Mouse (Mus musculus): ENCODE data around the gene Hnrnpm.
A peak's percentile ranks its signal among the peaks of the same experiment; 100 is the strongest.
"Not testable (repeated sequence)": the region's sequence is repeated elsewhere in the genome, so short reads cannot be mapped to it uniquely, and the experiment has no call there.

Hnrnpm gene

DNA sequence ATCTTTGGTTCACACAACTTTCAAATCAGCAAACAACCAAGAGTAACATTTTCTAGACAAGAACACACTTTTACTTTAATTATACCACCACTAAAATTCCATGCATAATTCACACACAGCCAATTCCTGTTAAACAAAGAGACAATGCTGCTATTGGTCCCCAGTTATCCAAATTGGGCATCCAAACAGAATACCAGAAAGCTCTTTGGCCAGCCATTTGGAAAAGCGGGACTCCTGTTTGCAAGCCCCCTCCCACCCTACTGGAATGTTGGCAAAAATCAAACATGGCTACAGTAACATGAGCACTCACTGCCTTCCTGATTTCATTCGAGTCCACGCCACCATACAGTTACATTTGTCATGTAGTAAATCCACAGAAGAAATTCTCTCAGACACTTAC, 17.0 kb downstream of the Hnrnpm start:
- no peak for DNase-seq

DNA sequence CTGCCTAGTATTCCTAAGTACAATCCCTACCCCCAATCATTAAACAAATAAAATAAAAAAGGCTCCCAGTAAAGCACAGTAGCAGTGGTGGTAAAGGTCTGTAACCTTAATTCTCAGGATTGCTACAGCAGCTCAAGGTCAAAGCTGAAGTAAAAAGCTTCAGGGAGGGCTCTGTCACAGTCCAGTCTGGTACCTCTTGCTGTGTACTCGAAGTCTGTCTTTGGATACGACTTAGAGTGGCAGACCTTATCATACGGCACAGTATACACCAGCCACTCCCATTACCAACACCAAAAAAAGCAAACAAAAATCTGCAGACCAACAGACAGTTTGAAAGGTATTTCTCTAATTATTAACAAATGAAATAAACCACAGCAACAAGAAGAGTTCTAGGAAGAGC, 19.8 kb downstream of the Hnrnpm start:
- no peak for DNase-seq

DNA sequence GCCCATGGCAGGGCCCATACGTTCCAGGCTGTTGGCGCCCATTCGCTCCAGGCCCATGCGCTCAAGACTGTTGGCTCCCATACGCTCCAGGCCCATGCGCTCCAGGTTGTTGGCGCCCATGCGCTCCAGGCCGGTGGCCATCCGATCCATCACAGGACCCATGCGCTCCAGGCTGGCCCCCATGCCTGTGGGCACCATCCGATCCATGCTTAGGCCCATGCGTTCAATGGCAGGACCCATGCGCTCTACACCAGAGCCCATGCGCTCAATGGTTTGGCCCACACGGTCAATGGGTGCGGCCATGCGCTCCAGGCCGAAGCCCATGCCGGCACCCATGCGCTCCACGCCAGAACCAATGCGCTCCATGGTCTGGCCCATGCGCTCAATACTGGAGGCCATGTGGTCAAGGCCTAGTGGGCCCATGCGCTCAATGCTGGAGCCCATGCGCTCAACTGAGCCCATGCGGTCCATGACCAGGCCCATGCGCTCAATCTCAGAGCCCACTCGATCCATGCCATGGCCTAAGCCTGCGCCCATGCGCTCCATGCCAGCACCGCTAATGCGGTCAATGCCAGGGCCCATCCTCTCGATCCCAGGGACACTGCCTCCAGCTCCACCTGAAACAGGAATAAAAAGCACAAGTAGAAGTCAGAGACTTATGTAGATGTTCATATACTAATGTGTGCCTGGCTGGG, 36.7 kb downstream of the Hnrnpm start:
- no peak for DNase-seq

DNA sequence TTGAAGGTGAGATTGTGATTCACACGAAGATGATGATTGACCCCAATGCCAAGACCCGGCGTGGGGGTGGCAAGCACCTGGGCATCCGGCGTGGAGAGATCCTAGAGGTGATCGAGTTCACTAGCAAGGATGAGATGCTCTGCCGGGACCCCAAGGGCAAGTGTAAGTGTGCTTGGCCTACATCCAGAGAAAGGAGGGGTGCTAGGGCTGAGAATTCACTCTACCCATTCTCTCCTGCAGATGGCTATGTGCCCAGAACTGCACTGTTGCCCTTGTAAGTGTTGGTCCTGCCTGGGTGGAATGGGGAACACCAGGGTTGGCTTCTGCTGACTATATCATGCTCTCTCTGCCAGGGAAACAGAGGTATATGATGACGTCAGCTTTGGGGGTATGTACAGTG, 41.6 kb downstream of the Hnrnpm start:
- DNase-seq: no peak

DNA sequence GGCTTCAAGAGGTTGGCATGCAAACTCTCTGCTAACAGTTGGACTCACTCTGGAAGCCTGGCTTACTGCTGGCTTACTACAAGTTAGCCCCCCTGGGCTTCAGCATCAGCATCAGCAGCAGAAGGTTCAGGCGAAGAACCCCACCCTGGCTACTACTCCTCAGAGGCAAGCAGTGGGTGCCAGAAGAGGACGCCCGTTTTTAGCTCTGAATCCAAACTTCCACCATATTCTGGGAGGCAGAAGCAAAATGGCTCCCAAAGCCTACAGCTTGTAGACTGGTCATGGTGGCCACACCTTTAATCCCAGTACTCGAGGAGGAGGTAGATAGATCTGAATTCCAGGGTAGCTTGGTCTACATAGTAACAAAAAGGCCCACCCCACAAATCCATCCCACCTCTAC, 42.6 kb downstream of the Hnrnpm start:
- no peak for DNase-seq

DNA sequence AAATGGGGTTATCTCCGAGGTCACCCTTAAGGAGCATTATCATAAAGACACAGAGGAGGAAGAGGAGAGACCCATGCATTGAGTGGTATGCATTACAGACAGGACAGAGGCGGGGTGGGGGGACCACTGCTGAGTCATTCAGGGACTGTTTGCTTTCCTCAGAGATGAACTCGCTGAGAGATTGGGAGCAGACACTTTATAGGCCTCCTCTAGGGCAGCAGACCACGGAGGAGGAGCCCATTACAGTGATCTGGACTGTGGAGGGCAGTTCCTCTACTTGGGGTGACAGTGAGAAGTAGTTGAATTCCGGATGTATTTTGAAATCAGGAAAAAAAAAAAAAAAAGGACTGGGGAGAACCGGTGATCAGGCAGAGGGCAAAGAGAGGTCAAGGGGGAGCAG, 46.9 kb downstream of the Hnrnpm start:
- no peak for DNase-seq

DNA sequence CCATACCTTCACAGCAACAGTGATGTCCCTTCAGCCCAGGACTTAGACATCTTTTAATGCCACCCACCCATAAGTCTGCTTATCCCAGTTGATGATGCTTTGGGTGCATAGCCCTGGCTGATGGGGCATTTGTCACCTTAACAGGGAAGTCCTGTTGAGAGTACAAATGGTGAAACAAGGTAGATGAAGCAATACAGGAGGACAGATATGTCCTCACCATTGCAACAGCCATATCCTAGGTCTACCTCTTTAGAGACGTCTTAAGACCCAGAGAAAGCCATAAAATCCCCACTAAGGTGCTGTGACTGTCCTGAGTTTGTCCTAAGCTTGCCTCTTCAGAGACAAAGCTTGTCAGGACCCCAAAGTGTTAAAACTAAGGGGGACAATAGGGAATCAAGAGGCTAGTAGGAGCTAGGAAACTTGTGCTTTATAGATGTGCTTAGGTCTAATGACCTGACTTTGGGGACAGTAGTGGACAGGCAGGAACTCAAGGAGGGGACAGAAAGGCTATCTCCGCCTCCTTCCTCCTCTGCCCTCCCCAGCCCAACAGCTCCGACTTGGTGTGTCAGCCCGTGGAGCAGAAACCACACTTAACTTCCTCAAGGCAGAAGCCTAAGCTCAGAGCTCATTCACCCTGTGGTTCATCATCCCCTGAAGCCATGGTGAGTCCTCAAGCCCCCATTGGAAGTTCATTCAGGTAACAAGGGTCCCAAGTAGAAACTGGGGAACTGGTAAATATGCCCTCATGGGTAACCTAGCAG, 49.0 kb downstream of the Hnrnpm start, which contains the start of gene Pram1:
Pram1 (plus strand) TSS at position 541 of the 761 bp plus-strand sequence.
- DNase-seq: no peak

DNA sequence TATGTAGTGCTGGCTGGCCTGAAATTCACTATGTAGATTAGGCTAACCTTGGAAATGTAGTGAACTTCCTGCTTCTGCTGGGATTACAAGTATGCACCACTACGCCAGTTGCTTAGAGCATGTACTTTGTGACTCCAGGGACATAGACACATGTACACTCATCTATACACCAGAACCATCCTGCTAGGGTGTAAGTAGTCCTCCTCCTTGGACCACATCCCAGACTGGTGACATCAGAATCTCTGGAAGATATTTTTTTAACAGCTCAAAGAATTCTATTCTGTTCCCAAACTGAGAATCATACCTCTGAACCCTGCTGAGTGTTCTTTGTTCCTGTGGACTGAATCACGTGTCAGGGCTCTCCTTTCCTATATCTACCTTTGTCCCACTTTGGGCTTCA, 49.6 kb downstream of the Hnrnpm start:
- no peak for DNase-seq

DNA sequence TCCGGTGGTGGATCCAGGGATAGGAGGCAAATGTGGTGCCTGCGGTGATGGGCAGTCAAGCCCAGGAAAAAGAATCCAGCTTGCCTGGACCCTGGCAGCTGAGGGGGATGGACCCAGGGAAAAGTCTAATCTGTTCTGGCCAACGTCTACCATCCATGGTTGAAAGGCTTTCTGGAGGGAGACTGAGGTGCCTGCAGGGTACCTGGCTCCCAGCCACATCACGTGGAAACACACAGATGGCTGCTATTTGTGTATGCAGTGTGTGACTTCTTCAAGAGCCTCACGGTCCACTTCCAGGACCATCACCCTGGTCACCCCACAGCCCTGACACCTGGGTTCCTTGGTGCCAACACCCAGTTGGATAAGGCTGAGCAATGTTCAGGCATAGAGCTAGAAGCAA, 54.9 kb downstream of the Hnrnpm start:
- DNase-seq: peak; percentile 91

DNA sequence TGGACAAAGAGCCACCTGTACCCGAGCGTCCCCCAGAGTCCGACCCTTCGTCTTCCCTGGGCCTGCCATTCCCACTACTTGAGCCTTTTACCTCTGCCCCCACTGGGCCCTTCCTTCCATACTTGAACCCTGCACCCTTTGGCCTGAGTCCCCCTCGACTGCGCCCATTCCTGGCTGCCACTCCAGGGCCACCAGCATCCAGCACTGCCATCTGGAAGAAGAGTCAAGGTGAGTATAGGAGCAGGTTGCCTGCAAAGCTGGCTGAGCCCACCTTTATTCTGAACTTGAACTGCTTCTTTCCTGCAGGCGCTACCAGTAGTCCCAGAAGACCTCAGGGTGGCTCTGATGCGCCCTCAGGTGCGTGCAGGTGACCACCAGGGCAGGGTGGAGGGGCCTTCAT, 55.4 kb downstream of the Hnrnpm start:
- DNase-seq: no peak

DNA sequence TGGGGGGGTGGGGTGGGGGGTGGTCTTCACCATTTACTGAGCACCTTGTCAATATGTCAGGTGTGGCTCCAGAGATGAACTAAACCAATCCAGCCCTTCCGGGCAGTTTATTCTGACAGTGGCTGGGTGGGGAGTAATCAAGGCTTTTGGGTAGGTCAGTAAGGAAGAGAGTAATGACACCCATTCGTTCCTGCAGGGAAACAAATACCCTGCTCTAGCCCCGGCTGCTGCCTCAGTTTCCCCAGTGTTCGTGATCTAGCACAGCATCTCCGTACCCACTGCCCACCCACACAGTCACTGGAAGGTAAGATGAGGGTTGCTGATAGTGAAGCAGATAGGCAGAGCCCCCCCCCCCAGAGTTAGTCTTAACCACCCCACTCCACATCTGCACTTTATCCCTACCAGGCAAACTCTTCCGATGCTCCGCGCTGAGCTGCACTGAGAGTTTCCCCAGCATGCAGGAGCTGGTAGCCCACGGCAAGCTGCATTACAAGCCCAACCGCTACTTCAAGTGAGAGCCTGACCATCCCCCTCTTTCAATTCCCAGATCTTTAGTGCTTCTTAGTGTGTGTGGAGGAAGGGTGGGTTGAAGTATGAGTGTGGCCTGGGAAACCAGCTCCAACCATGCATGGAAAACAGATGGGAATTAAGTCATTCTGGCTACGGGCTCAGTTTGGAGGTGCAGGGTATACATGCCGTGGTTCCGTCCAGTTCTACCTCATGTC, 56.3 kb downstream of the Hnrnpm start:
- DNase-seq: peak; percentile 58

DNA sequence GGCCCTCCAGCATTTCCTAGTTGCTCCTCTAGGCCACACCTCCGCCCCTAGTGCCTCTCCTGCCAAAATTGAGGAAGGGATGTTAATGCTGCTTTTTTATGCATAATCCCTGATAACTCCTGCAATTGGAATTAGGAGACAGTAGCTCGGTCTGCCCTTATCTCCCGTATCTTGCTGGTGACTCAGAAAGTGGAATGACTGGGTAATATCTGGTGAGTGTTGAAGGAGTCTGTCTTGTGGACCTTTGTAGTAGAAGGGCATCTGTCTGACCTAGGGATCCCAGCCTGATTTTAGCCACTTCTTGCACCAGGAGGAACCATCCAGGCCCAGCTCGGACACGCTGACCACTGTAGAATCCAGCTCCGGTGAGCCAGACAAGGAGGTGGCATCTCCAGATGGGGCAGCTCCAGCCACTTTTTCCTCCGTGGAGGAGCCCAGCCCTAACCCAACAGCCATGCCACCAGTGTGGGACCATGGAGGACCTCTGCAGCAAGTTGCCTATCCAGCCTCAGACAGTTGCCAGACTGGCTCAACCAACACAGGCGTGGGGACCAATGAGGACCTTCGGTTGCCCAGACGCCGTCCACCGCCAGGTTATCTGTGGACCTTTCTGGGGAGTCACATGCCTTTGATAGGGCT, 57.1 kb downstream of the Hnrnpm start:
- DNase-seq: peak; percentile 50

DNA sequence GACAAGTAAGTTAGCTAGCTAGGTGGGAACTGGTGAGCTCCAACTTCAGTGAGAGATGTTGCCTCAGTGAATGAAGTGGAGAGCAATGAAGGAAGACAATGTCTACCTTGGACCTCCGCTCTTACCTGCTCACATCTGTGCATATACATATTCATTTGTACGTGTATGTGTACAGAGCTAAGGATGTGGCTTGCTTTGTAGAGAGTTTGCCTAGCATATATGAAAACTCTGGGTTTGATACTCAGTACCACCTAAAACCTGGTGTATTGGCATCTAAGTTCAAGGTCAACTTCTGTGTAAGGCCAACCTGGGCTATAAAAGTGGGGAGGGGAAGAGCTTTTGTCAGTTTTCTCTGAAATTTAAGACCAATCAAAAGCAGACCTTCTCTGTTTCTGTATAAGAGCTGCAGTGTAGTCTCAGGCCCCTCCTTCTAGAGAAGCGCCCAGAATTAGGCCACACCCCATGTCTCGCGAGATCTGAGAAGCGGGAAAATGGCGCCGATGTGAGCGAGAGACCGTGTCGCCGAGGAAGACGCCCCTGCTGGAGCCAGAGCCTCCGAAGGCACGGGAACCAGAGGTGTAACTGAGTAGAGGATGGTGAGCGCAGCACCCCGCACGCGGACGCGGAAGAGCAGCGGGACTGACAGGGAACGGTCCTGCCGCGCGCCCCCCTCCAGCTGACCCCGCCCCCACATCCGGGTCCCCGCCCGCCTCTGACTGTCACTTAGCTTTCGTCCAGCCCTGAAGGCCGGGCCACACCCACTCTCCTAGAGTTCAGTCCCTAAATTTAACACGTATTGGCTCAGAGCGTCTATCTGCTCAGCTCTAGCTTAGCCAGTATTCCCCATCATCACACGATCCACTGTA, 57.8 kb downstream of the Hnrnpm start, which contains the start of gene Zfp414:
Zfp414 (plus strand) TSS at position 470 of the 866 bp plus-strand sequence.
- peak; percentile 93 for DNase-seq

DNA sequence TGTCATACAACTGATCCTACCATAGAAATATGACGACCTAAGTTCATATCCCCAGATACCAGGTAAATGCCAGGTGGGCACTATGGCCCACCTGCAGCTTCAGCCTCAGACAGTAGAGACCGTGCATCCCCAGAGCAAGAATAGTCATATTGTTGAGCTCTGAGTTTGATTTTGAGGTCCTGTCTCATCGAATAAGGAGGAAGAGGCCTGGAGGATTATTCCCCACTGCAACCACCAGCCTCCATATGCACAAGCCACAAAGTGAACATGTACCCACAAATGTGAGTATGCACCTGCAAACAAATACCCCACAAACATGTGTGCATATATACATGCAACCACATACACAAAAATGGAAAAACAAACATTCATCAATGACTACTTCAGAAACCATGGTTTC, 59.4 kb downstream of the Hnrnpm start:
- no peak for DNase-seq

DNA sequence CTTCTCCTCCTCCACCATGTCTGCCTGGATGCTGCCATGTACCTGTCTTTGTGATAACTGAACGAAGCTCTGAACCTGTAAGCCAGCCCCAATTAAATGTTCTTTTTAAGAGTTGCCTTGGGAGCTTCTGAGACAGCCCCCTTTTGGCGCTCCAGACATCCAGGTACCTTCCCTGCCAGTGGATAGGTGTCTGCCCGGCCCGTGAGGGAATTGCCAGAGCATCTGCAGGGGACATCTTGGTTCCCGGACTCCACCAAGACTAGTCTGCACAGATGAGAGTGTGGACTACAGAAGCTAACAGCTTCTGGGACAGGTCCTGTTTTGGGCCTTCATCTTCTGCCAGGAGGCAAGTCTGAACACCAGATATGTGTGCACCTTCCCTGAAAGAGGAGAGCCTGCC, 72.9 kb downstream of the Hnrnpm start:
- DNase-seq: not testable (repeated sequence)

DNA sequence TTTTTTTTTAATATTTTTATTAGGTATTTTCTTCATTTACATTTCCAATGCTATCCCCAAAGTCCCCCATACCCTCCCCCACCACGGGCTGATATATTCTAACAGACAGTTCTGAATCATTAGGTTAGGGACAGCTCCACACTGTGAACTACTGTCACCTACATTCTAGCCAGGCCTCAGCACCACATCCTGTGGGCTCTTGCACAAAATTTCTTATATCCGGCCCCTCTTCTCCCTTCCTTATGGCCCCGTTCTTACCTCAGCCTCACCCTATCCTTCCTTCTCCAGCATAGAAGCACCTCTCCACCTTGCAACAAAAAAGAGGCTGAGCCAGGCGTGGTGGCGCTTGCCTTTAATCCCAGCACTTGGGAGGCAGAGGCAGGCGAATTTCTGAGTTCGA, 76.1 kb downstream of the Hnrnpm start:
- no peak for DNase-seq

DNA sequence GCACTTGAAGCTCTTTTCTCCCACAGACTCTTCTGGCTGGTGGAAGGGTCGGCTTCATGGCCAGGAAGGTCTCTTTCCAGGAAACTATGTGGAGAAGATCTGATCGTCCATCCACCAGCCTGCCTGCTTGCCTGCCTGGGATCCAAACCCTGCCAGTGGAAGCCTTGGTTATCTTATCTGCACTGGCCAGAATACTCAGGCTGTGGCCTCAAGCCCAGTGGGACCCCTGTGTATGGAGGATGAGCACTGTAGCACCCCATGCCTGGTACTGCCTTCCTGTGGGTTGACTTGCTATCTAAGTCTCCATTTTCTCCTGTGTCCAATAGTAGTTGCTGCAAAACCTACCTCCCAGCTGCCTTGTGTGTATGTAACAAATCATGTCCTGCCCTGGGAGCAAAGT, 79.4 kb downstream of the Hnrnpm start:
- no peak for DNase-seq

DNA sequence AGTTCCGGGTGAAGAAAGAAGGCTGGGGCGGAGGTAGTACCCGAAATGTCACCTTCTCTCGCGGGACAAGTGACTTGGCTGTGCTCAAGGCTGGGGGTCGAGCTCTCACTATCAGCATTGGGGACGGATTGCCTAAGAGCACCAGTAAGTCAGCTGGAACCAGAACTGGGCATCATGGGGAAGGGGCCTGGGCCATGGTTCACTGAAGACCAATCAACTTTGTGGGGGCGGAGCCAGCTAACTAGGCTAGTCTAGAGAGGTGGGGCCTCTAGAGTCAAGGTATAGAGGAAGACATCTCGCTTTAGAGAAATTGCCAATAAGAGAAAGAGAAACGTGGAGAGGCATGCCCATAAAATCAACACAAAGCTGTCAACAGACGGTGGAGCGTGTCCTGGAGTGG, 84.7 kb downstream of the Hnrnpm start:
- DNase-seq: no peak

DNA sequence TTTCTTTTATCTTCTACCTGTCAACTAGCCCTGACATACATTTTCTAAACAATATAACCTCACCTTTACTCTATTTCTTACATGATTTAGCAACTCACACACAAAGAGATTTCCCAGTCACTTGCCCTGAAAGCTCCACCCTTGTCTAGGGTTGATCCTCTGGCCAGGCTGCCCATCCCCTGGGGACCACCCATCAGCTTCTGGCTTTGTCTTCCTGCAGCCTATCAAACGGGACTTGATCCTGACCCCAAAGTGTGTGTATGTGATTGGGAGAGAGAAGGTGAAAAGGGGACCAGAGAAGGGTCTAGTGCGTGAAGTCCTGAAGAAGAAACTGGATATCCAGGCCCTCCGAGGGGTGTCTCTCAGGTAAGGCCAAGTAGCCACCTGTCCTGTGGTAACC, 85.8 kb downstream of the Hnrnpm start:
- no peak for DNase-seq

DNA sequence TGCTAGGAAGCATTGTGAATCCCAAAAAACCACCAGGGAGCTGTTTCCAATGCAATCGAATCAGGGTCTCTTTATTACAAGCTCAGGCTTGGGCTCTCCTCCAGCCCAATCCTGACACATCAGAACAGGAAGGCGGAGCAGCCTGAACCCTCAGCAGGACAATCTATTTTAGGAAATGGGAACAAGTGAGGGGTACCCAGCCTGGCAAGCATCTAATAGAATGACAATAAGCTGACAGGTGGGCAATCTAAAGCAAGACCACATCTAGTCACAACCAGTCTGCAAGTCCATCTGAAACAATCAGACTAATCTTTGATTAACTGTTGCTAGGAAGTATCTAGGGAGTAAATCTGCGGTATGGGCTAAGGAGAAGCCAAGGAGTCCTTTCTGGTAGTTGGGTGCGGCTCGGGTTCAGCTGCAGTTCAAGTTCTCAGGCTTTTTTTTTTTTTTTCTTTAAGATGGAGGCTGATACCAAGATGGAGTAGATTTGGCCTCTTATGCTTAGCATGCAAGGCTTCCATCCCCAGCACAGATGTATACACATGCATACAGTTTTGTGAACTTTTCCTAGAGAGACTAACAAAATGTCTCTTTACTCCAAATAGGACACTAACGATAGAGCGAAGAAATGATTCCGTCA, 86.7 kb downstream of the Hnrnpm start:
- DNase-seq: no peak

DNA sequence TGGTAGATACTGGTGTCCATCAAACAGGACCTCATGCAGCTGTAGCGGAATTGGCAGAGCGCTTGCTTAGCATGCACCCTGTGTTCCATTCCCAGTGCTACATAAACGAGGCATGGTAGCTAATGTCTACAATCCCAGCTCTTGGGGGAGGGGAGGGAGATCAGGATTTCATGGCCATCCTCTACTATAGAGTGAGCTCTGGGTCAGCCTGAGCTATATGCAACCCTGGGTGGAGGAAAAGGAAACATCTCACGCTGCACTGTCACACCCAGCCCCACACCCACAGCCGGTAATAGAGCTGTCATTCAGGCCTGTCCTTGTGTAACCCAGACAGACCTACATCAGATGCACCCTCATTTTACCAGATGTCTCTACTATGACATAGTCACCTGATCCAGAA, 88.2 kb downstream of the Hnrnpm start:
- DNase-seq: no peak

DNA sequence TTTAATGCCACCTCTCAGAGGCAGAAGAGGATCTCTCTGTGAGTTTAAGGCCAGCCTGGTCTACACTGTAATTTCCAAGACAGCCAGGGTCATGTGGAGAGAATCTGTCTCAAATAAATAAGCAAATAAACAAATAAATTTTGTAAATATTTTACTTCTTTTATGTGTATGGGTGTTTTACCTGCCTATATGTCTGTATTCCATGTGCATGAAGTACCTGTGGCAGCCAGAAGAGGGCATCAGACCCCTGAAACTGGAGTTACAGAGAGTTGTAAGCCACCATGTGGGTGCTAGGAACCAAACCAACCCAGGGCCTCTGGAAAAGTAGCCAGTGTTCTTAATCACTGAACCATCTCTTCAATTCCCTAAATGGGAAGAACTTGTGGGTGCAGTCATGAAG, 89.4 kb downstream of the Hnrnpm start:
- DNase-seq: no peak

All from cerebellum, adult 9-10 months (tissue).